In the genomic region with DNA sequence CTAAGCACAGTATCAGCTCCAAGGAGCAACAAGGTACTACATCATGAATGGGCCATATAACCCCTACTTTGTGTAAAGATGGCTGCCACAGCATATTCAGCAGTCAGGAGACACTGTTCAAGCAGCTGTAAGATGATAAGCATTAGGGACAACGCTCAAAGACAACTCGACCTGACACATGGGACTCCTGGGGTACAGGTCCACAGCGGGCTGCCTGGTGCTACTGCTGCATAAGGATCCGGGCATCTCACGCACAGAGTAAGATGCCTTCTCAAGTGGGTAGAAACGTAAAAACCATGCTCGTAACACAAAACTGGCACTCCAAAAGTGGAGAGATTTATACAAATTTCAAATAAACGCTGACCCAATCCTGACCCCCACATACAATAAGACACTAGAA, we compare ENCODE assay signal across 29 mouse cellular contexts.
DNase-seq lines count a peak whose midpoint lies in the region; ATAC-seq and TF ChIP-seq lines count a peak whose summit lies in the region.
"Had no signal": no experiment of that assay in that cellular context is flagged by ENCODE, and none has a peak within 500 bp of the region (broad histone marks: within the 10 kb centered on the region; RNA-seq: fewer than 3 reads in every experiment).

No protein-coding gene starts in this region.

- TF ChIP-seq POLR2A in lung, adult 2 months (IDR thresholded peaks at IDR 0.05; ENCODE audit: borderline replicate concordance, extremely low read depth, low read depth, low read length) = no peak

- no peak for DNase-seq in kidney, postnatal 4 days
- no peak for DNase-seq in midbrain, postnatal 0 days (ENCODE audit: low spot score)
- DNase-seq in ZHBTc4 (ENCODE audit: low read depth, low spot score) = peak; percentile 10
- DNase-seq in lung, adult 2 months = no peak
- DNase-seq: adrenal gland, adult 8-10 months; adrenal gland, postnatal 25 days; cerebellum, adult 11-12 months; cerebellum, adult 8-10 months; cerebellum, postnatal 10 days; cerebellum, postnatal 36 days; forebrain, postnatal 0 days; gastrocnemius, adult 2 months; gastrocnemius, postnatal 14 days; heart, adult 2 months; heart, postnatal 14 days; heart, postnatal 4 days had no signal

- H3K9ac ChIP-seq in hindbrain, embryonic 16.5 days (ENCODE audit: low read depth, low read length) = no peak overlapping the region
- H3K9ac ChIP-seq in hindbrain, embryonic 13.5 days = no peak overlapping the region
- no peak overlapping the region for H3K9ac ChIP-seq in kidney, embryonic 16.5 days (replicated peaks; ENCODE audit: low read length)
- H3K9ac ChIP-seq in midbrain, embryonic 12.5 days (replicated peaks) = no peak overlapping the region
- H3K9ac ChIP-seq in midbrain, postnatal 0 days (replicated peaks; ENCODE audit: low read length, poor library complexity, severe bottlenecking) = no peak overlapping the region
- H3K9ac ChIP-seq: embryonic facial prominence, embryonic 13.5 days; forebrain, embryonic 12.5 days; forebrain, postnatal 0 days; heart, embryonic 13.5 days; hindbrain, embryonic 15.5 days had no signal

- no peak for TF ChIP-seq CTCF in midbrain, postnatal 0 days (IDR thresholded peaks at IDR 0.05)
- no peak for TF ChIP-seq CTCF in lung, adult 2 months (IDR thresholded peaks at IDR 0.05; ENCODE audit: insufficient read depth, low read length)

- 76% methylated on average over 8 of the region's 8 CpGs for WGBS in hindbrain, embryonic 16.5 days
- WGBS in hindbrain, embryonic 13.5 days = 73% methylated on average over 8 of the region's 8 CpGs
- 61% methylated on average over 8 of the region's 8 CpGs for WGBS in kidney, embryonic 16.5 days
- WGBS in midbrain, embryonic 12.5 days = 78% methylated on average over 8 of the region's 8 CpGs
- WGBS in midbrain, postnatal 0 days = 80% methylated on average over 8 of the region's 8 CpGs
- WGBS in lung, adult 2 months = 76% methylated on average over 8 of the region's 8 CpGs

- H3K27me3 ChIP-seq in hindbrain, embryonic 16.5 days (replicated peaks; ENCODE audit: control insufficient read depth, insufficient read depth, low read length) = no peaks in the 10 kb centered on the region
- H3K27me3 ChIP-seq in hindbrain, embryonic 13.5 days = no peaks in the 10 kb centered on the region
- H3K27me3 ChIP-seq in kidney, embryonic 16.5 days (ENCODE audit: insufficient read depth, low read length) = no peaks in the 10 kb centered on the region
- no peaks in the 10 kb centered on the region for H3K27me3 ChIP-seq in midbrain, embryonic 12.5 days
- H3K27me3 ChIP-seq in midbrain, postnatal 0 days (ENCODE audit: insufficient read depth, low read length) = no peaks in the 10 kb centered on the region
- H3K27me3 ChIP-seq: embryonic facial prominence, embryonic 13.5 days; forebrain, embryonic 12.5 days; heart, embryonic 13.5 days; hindbrain, embryonic 15.5 days had no signal

- no peaks in the 10 kb centered on the region for H3K36me3 ChIP-seq in hindbrain, embryonic 16.5 days (ENCODE audit: control insufficient read depth, insufficient read depth, low read length)
- no peaks in the 10 kb centered on the region for H3K36me3 ChIP-seq in hindbrain, embryonic 13.5 days
- no peaks in the 10 kb centered on the region for H3K36me3 ChIP-seq in kidney, embryonic 16.5 days (ENCODE audit: insufficient read depth, low read length)
- H3K36me3 ChIP-seq in midbrain, embryonic 12.5 days = no peaks in the 10 kb centered on the region
- no peaks in the 10 kb centered on the region for H3K36me3 ChIP-seq in midbrain, postnatal 0 days (ENCODE audit: insufficient read depth, low read length)
- H3K36me3 ChIP-seq: embryonic facial prominence, embryonic 10.5 days; embryonic facial prominence, embryonic 13.5 days; forebrain, embryonic 12.5 days; heart, embryonic 10.5 days; heart, embryonic 13.5 days; hindbrain, embryonic 15.5 days had no signal

- no peak overlapping the region for H3K4me2 ChIP-seq in hindbrain, embryonic 16.5 days (ENCODE audit: low read length)
- no peak overlapping the region for H3K4me2 ChIP-seq in hindbrain, embryonic 13.5 days
- no peak overlapping the region for H3K4me2 ChIP-seq in kidney, embryonic 16.5 days (replicated peaks; ENCODE audit: low read depth, low read length)
- no peak overlapping the region for H3K4me2 ChIP-seq in midbrain, embryonic 12.5 days (replicated peaks)
- H3K4me2 ChIP-seq in midbrain, postnatal 0 days (ENCODE audit: low read depth, low read length, poor library complexity, severe bottlenecking) = no peak overlapping the region
- H3K4me2 ChIP-seq: embryonic facial prominence, embryonic 13.5 days; forebrain, embryonic 12.5 days; heart, embryonic 13.5 days; hindbrain, embryonic 15.5 days had no signal

- H3K27ac ChIP-seq in hindbrain, embryonic 16.5 days (ENCODE audit: low read depth, low read length) = no peak overlapping the region
- no peak overlapping the region for H3K27ac ChIP-seq in hindbrain, embryonic 13.5 days
- no peak overlapping the region for H3K27ac ChIP-seq in kidney, embryonic 16.5 days (ENCODE audit: low read length)
- H3K27ac ChIP-seq in midbrain, embryonic 12.5 days (replicated peaks) = no peak overlapping the region
- H3K27ac ChIP-seq in midbrain, postnatal 0 days (ENCODE audit: low read depth, low read length) = no peak overlapping the region
- H3K27ac ChIP-seq: embryonic facial prominence, embryonic 10.5 days; embryonic facial prominence, embryonic 13.5 days; forebrain, embryonic 12.5 days; gastrocnemius, adult 2 months; heart, adult 2 months; heart, embryonic 10.5 days; heart, embryonic 13.5 days; hindbrain, embryonic 15.5 days had no signal

- no peaks in the 10 kb centered on the region for H3K9me3 ChIP-seq in hindbrain, embryonic 16.5 days (ENCODE audit: control insufficient read depth, low read length)
- no peaks in the 10 kb centered on the region for H3K9me3 ChIP-seq in hindbrain, embryonic 13.5 days
- H3K9me3 ChIP-seq in kidney, embryonic 16.5 days (ENCODE audit: low read length) = no peaks in the 10 kb centered on the region
- H3K9me3 ChIP-seq in midbrain, embryonic 12.5 days = no peaks in the 10 kb centered on the region
- H3K9me3 ChIP-seq in midbrain, postnatal 0 days (ENCODE audit: low read length) = no peaks in the 10 kb centered on the region
- H3K9me3 ChIP-seq: embryonic facial prominence, embryonic 10.5 days; embryonic facial prominence, embryonic 13.5 days; forebrain, embryonic 12.5 days; heart, embryonic 10.5 days; heart, embryonic 13.5 days; hindbrain, embryonic 15.5 days had no signal

- ATAC-seq in hindbrain, embryonic 16.5 days = 0 out of 2 replicates have a peak, but pooled peaks have one; percentile 3
- ATAC-seq in hindbrain, embryonic 13.5 days (ENCODE audit: low FRiP score) = no peak
- peak; percentile 29; the same call in 1 of the 2 replicates for ATAC-seq in kidney, embryonic 16.5 days (ENCODE audit: low FRiP score, low TSS enrichment)
- ATAC-seq in midbrain, embryonic 12.5 days (ENCODE audit: low FRiP score, low read depth) = 0 out of 2 replicates have a peak, but pooled peaks have one; percentile 34
- ATAC-seq in midbrain, postnatal 0 days (ENCODE audit: low FRiP score) = no peak
- ATAC-seq: activated CD4-positive, CD25-positive, alpha-beta regulatory T cell, adult 4 months; CD4-positive, CD25-positive, alpha-beta regulatory T cell, adult 4 months; forebrain, postnatal 0 days had no signal

- H3K4me1 ChIP-seq in hindbrain, embryonic 16.5 days (ENCODE audit: control insufficient read depth, insufficient read depth, low read depth, low read length) = peaks cover 7% of the 10 kb centered on the region
- H3K4me1 ChIP-seq in hindbrain, embryonic 13.5 days (replicated peaks) = peaks cover 60% of the 10 kb centered on the region
- peaks cover 26% of the 10 kb centered on the region for H3K4me1 ChIP-seq in kidney, embryonic 16.5 days (ENCODE audit: insufficient read depth, low read length)
- H3K4me1 ChIP-seq in midbrain, embryonic 12.5 days = peaks cover 39% of the 10 kb centered on the region
- no peaks in the 10 kb centered on the region for H3K4me1 ChIP-seq in midbrain, postnatal 0 days (ENCODE audit: insufficient read depth, low read length)
- H3K4me1 ChIP-seq in lung, adult 2 months (ENCODE audit: control insufficient read depth, insufficient read depth, low read length) = peaks cover 18% of the 10 kb centered on the region

- no peak overlapping the region for H3K4me3 ChIP-seq in hindbrain, embryonic 16.5 days (ENCODE audit: low read length)
- no peak overlapping the region for H3K4me3 ChIP-seq in hindbrain, embryonic 13.5 days
- no peak overlapping the region for H3K4me3 ChIP-seq in kidney, embryonic 16.5 days (ENCODE audit: low read length)
- no peak overlapping the region for H3K4me3 ChIP-seq in midbrain, embryonic 12.5 days
- no peak overlapping the region for H3K4me3 ChIP-seq in midbrain, postnatal 0 days (ENCODE audit: low read depth, low read length)
- no peak overlapping the region for H3K4me3 ChIP-seq in lung, adult 2 months (replicated peaks; ENCODE audit: extremely low read depth, low read depth, low read length)
- H3K4me3 ChIP-seq: embryonic facial prominence, embryonic 10.5 days; embryonic facial prominence, embryonic 13.5 days; erythroblast, embryonic 14.5 days; forebrain, embryonic 12.5 days; gastrocnemius, adult 2 months; heart, adult 2 months; heart, embryonic 10.5 days; heart, embryonic 13.5 days; hindbrain, embryonic 15.5 days had no signal

Comparison
In these comparisons a context has a peak if more than half of its experiments do, and no peak if none do; other contexts are left out.
1. ATAC-seq: peak in hindbrain, embryonic 16.5 days (single experiment), kidney, embryonic 16.5 days (single experiment) and midbrain, embryonic 12.5 days (single experiment); none in hindbrain, embryonic 13.5 days (single experiment) and midbrain, postnatal 0 days (single experiment).